Mouse (Mus musculus): ENCODE measurements at regions not wholly inside any gene's neighbourhood (a gene's known extent, or its start where the extent isn't known, plus 50 kb on each side); places are given as distances from the start of the nearest gene placed in this dataset.
"Not testable (repeated sequence)": the region's sequence is repeated elsewhere in the genome, so short reads cannot be mapped to it uniquely, and the experiment has no call there.

GRCm38 (mm10) chr2:78418561-78419338 is 449.2 kb upstream of the Ube2e3 start:
- in situ Hi-C loops (cut with MboI, MseI) = no loop called here

- in situ Hi-C loops (cut with MboI, MseI) = no loop called here
Measured at GRCm38 (mm10) chr2:78416574-78417109, 451.3 kb upstream of the Ube2e3 start.

- in situ Hi-C loops (cut with MboI, MseI) = no loop called here
Measured at GRCm38 (mm10) chr2:78412985-78413384, 454.9 kb upstream of the Ube2e3 start.

GRCm38 (mm10) chr2:78403890-78404289 is 457.7 kb upstream of the Cwc22 start:
- in situ Hi-C loops (cut with MboI, MseI) = no loop called here

- in situ Hi-C loops (cut with MboI, MseI) = no loop called here
Measured at GRCm38 (mm10) chr2:78399236-78399635, 453.1 kb upstream of the Cwc22 start.

- in situ Hi-C loops (cut with MboI, MseI) = no loop called here
Measured at GRCm38 (mm10) chr2:78396924-78397323, 450.7 kb upstream of the Cwc22 start.

- in situ Hi-C loops (cut with MboI, MseI) = no loop called here
Measured at GRCm38 (mm10) chr2:78393090-78393489, 446.9 kb upstream of the Cwc22 start.

GRCm38 (mm10) chr2:78392425-78392824 is 446.2 kb upstream of the Cwc22 start:
- in situ Hi-C loops (cut with MboI, MseI) = no loop called here

GRCm38 (mm10) chr2:78388001-78388400 is 441.8 kb upstream of the Cwc22 start:
- in situ Hi-C loops (cut with MboI, MseI) = no loop called here

GRCm38 (mm10) chr2:78381234-78381633 is 435.1 kb upstream of the Cwc22 start:
- in situ Hi-C loops (cut with MboI, MseI) = no loop called here

- in situ Hi-C loops (cut with MboI, MseI) = no loop called here
Measured at GRCm38 (mm10) chr2:78331736-78332475, 385.7 kb upstream of the Cwc22 start.

GRCm38 (mm10) chr2:78326091-78326490 is 379.9 kb upstream of the Cwc22 start:
- in situ Hi-C loops (cut with MboI, MseI) = no loop called here

- in situ Hi-C loops (cut with MboI, MseI) = no loop called here
Measured at GRCm38 (mm10) chr2:78322216-78322965, 376.2 kb upstream of the Cwc22 start.

GRCm38 (mm10) chr2:78311766-78312491 is 365.8 kb upstream of the Cwc22 start:
- in situ Hi-C loops (cut with MboI, MseI) = no loop called here

- in situ Hi-C loops (cut with MboI, MseI) = no loop called here
Measured at GRCm38 (mm10) chr2:78309361-78309760, 363.2 kb upstream of the Cwc22 start.

- in situ Hi-C loops (cut with MboI, MseI) = no loop called here
Measured at GRCm38 (mm10) chr2:78306897-78307296, 360.7 kb upstream of the Cwc22 start.

- in situ Hi-C loops (cut with MboI, MseI) = no loop called here
Measured at GRCm38 (mm10) chr2:78291665-78292064, 345.5 kb upstream of the Cwc22 start.

- in situ Hi-C loops (cut with MboI, MseI) = no loop called here
Measured at GRCm38 (mm10) chr2:78284806-78285205, 338.6 kb upstream of the Cwc22 start.

- in situ Hi-C loops (cut with MboI, MseI) = no loop called here
Measured at GRCm38 (mm10) chr2:78283605-78284004, 337.4 kb upstream of the Cwc22 start.

GRCm38 (mm10) chr2:78281846-78282245 is 335.7 kb upstream of the Cwc22 start:
- in situ Hi-C loops (cut with MboI, MseI) = not testable (repeated sequence)

- in situ Hi-C loops (cut with MboI, MseI) = no loop called here
Measured at GRCm38 (mm10) chr2:78280219-78280915, 334.2 kb upstream of the Cwc22 start.

Data from T-helper 2 cell (primary cell).